16 mouse cellular contexts compared by ENCODE assay signal in the genomic region with DNA sequence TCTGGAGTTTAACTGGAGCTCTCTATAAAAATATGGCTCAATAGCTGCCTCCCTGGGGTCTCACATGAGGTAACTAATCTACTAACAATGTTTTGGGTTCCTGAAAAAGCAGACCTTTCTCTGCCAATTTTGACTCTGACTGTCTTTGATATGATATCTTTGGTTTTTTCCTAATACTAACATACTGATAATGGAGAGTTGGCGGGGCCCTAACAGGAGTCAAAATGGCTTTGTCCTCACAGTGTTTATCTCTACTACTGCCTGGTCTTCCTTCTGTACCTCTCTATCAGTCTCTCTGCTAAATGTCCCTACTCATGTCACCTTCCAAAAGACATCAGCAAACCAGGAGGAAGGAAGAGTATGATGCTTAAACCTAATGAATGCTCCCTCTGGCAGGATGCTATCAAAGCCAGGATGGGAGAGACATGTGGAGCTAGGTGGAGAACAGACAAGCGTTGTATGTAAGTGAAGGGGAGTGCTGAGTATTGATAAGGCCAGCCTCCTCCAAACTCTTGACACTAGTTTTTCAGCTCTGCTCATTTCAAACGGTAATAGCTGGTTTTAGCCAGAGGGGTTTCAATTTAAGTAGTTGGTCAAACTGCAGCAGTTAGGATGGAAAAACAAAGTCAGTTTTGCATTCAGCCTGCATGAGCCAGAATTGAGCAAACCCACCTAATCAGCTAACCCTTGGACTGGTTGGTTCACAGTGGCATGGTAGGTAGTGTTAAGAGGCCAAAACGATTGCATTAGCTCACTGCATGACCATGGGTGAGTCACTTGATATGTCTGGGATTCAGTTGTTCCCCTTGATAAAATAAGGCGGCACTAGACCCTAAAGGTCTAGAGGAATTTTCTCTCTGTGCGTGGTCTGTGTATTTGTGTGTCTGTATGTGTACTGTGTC. TPM values are rescaled to one million over a fixed set of nuclear protein-coding genes. Genes with fewer than 3 reads are reported as not detected.
"Had no signal": no experiment of that assay in that cellular context is flagged by ENCODE, and none has a peak within 500 bp of the region (broad histone marks: within the 10 kb centered on the region; RNA-seq: fewer than 3 reads in every experiment).

No protein-coding gene starts in this region.

- H3K9me3 ChIP-seq: limb, embryonic 12.5 days; neural tube, embryonic 13.5 days; stomach, embryonic 15.5 days had no signal

- H3K4me3 ChIP-seq: limb, embryonic 12.5 days; neural tube, embryonic 13.5 days; stomach, embryonic 15.5 days had no signal

- H3K4me2 ChIP-seq: limb, embryonic 12.5 days; midbrain, embryonic 11.5 days; neural tube, embryonic 13.5 days; stomach, embryonic 15.5 days had no signal

- H3K36me3 ChIP-seq: limb, embryonic 12.5 days; neural tube, embryonic 13.5 days; stomach, embryonic 15.5 days had no signal

- DNase-seq: kidney, adult 11 months; kidney, adult 9 months; kidney, postnatal 36 days; layer of hippocampus, adult 9-11 months; layer of hippocampus, postnatal 36 days; lung, postnatal 36 days; retina, postnatal 1 day; thymus, postnatal 36 days had no signal

- H3K4me1 ChIP-seq: limb, embryonic 12.5 days; neural tube, embryonic 13.5 days; stomach, embryonic 15.5 days had no signal

- H3K27ac ChIP-seq: kidney, postnatal 0 days; limb, embryonic 12.5 days; neural tube, embryonic 13.5 days; stomach, embryonic 15.5 days had no signal

- ATAC-seq: midbrain, embryonic 16.5 days had no signal

- H3K9ac ChIP-seq: limb, embryonic 12.5 days; neural tube, embryonic 13.5 days; stomach, embryonic 15.5 days had no signal

RNA-seq across cellular contexts. Expression of a gene that starts 4.6 kb away (rescaled TPM):
- total RNA-seq: megakaryocyte, adult 5-6 weeks had no signal
- polyA plus RNA-seq: liver, adult 2 months had no signal
